Mouse (Mus musculus) B cell, adult 2 months (primary cell): ENCODE measurements around the gene Sez6l2.
"Not testable (repeated sequence)": the region's sequence is repeated elsewhere in the genome, so short reads cannot be mapped to it uniquely, and the experiment has no call there.

Source experiments
- DNase-seq, 2 experiments: peaks; one replicate each; pipeline ENCODE4 v3.0.0; 2022

Sez6l2 gene

DNA sequence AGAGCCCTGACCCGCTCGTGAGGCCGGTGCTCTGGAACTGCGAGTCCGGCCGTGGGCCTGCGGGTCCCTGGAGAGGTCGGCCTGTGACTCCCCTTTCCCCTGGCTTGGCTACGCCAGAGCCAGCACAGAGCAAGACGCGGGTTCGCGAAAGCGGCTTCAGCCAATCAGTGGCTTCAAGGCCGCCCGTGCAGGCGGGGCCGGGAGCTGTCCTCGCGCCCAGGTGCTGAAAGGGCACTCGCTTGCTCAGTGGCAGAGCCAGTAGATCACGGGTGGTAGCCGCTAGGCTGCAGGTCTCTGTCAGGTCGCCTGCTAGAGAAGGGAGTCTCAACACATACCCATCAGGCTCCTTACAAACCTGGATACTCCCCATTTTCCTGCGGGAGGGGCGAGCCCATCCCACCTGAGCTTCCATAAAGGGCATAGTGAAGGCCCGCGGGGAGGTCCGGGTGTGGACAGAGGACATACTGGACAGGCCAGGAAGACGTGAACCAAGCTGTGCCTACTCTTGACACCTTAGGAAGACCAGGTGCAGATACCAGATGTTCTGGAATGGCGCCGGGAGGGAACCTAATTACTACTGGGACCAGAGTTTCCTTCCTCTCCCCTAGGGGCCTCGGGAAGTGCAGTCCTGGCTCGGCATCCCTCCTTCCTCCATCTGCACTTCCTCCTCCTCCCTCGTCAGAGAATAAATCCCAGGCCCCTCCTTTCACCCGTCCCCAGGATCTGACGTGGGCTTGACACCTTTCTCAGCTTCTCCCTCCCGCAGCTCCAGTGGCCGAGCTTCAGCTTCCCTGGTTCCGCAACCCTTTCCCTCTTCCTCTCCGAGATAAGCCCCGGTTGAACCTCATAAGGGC lies at the start of gene Sez6l2:
Gene Sez6l2 (plus strand): TSS at position 771 of the 854 bp plus-strand sequence.
- DNase-seq, result peak; percentile 94

DNA sequence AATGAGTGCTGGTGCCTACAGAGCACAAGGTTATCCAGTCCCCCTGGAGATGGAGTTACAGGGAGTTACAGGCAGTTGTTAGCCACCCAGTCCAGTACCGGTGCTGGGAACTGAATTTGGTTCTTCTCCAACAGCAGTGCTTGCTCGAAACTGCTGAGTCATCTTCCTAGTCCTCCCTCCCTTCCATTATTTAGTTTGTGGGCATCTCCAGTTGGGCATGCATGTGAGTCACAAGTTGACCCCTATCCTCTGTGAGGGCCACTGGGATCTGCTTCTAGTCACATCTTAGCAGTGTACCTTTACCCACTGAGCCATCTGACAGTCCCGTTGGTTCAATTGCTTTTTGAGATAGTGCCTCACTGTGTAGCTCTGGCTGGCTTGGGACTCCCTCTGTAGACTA lies 44.8 kb upstream of the Sez6l2 start:
- DNase-seq, result no peak

- DNase-seq, result no peak
Observed at GRCm38 (mm10) chr7:126914844-126915243, 35.5 kb upstream of the Sez6l2 start.

- DNase-seq, result not testable (repeated sequence)
Observed at GRCm38 (mm10) chr7:126918356-126918755, 32.0 kb upstream of the Sez6l2 start.

GRCm38 (mm10) chr7:126919973-126920372 lies 30.4 kb upstream of the Sez6l2 start:
- DNase-seq, result no peak

GRCm38 (mm10) chr7:126921563-126921962 lies 28.8 kb upstream of the Sez6l2 start:
- no peak for DNase-seq

DNA sequence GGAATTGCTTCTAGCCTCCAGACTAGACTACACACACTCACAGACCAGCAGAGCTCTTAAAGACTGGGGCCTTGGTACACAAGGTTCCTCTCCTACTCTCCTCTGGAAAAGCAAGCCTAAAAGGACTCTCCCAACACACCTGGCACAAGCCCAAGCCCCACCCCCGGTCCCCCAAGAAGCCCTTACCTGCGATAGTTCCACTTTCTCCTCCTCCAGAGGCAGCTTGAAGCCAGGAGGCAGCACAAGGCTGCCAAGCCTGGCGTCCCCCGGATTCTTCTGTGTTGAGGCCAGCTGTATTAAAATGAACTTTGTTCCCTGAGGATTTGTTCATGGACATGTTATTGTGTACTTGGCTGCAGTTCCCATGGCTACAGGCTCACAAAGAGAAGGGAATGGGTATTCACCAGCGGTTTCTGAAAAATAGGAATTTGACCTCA lies 27.7 kb upstream of the Sez6l2 start, which contains the start of gene Tmem219:
Gene Tmem219 (minus strand): TSS at position 294 of the 437 bp plus-strand sequence.
- no peak for DNase-seq

DNA sequence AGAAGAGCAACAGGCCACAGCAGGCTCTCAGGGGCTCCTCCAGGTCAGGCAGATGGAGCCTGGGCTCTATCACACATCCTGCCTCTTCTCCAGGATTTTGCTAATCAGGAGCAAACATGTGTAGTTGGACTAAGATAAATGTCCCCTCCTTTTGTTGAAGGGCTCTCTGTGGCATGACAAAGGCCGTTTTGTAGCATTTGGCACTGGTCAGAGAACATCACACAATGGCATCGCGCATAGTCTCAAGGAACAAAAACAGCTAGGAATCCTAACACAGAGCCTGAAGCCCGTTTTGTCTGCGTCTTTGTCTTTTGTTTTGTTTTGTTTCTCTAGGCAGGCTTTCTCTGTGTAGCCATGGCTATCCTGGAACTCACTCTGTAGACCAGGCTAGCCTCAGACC lies 26.4 kb upstream of the Sez6l2 start:
- DNase-seq, result no peak

DNA sequence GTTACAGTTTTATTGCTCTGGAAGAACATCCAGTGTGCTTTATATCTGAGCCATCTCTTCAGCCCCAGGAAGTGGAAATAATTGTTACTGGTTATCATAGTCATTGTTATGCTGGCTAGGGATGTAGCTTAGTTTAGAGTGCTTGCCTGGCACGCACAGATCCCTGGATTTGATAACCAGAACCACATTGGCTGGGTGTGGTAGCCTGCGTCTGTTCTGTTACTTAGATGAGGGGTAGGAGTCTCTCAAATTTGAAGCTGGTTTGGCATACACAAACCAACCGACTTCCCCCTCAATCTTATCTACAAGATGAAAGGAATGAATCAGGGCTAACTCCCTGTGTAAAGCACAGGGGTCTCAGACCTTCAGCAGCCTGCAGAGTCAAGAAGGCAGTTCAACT lies 24.1 kb upstream of the Sez6l2 start:
- no peak for DNase-seq

- peak; percentile 96 to 97 for DNase-seq
Observed at GRCm38 (mm10) chr7:126928384-126929037, 21.9 kb upstream of the Sez6l2 start, which contains the start of gene Kctd13. Gene Kctd13, plus strand, starts transcription at chr7:126928879.

DNA sequence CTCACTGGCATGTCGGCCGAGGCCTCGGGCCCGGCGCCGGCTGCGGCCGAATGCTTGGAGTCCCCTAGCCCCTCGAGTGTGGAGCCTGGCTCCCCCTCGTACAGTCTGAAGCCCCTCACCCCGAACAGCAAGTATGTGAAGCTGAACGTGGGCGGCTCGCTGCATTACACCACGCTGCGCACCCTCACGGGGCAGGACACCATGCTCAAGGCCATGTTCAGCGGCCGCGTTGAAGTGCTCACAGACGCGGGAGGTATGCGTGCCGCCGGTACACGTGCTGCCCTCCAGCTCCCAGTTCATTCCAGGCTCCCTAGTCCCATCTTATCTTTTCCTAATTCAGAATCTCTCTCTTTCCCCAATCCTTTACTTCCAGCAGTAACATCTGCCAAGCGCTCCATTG lies 21.3 kb upstream of the Sez6l2 start:
- no peak for DNase-seq

GRCm38 (mm10) chr7:126932652-126933051 lies 17.7 kb upstream of the Sez6l2 start:
- no peak for DNase-seq

GRCm38 (mm10) chr7:126941171-126941570 lies 9.2 kb upstream of the Sez6l2 start:
- DNase-seq, result no peak

DNA sequence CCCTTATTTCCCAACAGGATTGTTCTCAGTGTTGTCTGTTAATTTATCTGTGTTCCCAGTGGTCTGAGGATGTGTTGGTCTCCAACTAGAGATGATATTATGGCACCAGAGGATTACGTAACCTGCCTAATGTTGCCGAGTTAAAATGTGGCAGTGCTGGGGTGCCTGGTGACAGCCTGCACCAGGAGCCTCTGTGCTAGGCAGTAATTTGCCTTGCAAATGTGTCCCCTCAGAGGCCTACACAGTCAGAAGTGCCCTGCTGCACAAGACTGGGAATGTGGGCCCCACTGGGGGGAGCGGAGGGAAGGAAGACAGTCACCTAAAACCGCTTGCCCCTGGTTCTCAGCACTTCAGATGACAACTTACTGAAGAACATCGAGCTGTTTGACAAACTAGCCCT lies 8.6 kb upstream of the Sez6l2 start:
- no peak for DNase-seq

DNA sequence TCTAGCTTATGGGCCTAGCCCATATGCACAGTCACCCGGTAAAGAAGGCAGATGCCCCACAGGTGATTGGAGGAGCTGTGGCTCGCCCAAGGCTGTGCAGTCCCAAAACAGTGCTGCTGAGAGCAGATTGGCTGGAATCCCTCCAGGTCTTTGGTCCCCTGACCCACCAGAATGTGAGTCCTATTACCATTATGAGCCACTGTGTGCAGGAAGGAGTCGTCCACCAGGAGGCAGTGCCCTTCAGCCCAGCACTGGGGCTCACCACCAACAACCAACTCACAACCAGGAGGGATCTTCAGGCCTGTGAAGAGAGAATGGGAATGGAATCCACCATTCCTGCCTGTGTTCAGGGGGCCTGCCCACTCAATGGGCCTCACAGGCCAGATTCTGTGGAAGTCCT lies 3.8 kb upstream of the Sez6l2 start:
- DNase-seq, result peak; percentile 60 to 63

DNA sequence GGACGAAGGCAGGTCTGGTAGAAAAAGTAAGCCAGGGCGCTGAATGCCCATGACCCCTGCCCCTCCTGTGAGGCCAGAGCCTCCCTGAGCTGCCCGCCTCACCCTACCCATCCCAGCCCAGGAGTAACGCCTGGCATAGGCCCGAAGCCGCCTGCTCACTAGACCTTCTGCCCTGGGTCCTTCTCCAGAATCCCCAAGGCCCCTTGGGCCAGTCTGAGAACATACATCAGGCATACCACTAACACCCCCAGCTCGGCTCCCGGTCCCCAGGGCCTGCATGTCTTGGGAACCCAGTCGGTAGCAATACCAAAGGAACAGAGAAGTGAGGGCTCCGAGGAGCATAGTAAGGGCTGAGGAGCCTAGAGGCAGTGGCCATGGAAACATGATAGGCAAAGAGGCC lies 1.7 kb upstream of the Sez6l2 start:
- DNase-seq, result no peak

GRCm38 (mm10) chr7:126949403-126949792 lies 965 bp upstream of the Sez6l2 start, which contains the start of gene Asphd1:
Gene Asphd1, minus strand, starts transcription at chr7:126949582.
- DNase-seq, result no peak

- DNase-seq, result no peak
Observed at GRCm38 (mm10) chr7:126950647-126951615, 568 bp downstream of the Sez6l2 start.

GRCm38 (mm10) chr7:126951741-126952140 lies 1.4 kb downstream of the Sez6l2 start:
- DNase-seq, result no peak

DNA sequence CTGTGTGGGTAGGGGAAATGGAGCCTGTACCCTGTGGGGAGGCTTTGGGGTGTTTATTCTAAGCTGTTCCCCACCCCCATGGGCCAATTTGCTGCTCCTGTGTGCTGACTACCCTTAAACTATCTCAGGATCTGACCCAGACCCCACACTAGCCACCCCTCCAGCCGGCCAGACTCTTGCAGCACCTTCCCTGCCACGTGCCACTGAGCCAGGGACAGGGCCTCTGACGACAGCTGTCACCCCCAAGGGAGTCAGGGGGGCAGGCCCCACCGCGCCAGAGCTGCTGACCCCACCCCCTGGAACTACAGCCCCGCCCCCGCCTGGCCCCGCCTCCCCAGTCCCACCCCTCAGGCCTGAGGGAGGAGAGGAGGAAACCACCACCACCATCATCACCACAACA lies 2.3 kb downstream of the Sez6l2 start:
- DNase-seq, result no peak

DNA sequence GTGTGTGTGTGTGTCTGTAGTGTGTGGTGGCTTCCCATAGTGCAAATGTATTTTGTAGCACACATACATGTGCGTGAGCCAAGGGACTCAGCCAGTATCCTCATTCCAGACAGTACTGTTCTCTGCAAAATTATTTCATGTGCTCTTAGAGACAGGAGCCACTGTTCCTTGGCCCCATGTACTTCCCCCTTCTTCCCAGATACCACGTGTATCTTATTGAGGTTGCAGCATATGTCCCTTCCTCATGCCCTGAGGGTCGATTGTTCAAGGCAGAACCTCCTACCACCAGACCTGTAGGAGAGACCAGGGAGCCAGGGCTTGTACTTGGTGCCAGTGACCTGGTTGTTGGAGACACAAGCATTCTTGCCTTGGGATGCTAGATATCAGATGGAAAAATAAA lies 4.8 kb downstream of the Sez6l2 start:
- DNase-seq, result no peak

DNA sequence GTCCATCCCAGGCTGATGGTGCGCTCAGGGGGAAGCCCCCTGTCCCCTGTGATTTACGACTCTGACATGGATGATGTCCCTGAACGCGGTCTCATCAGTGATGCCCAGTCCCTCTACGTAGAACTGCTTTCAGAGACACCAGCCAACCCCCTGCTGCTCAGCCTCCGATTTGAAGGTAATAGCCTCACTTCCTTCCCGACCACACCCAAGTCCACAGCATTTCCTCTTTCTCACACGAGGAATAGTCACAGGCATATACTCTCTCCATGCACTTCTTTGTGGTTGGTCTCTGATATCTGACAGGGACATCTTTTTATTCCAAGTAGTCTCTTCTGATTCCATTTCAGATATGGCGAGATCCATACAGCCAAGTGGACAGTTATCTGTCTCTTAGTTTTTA lies 9.4 kb downstream of the Sez6l2 start:
- no peak for DNase-seq

GRCm38 (mm10) chr7:126961095-126961494 lies 10.7 kb downstream of the Sez6l2 start:
- DNase-seq, result no peak
